Mouse (Mus musculus) forebrain, embryonic 12.5 days (tissue): ENCODE data around the gene Slc25a42. TPM values are rescaled to one million over a fixed set of nuclear protein-coding genes. Genes with fewer than 3 reads are reported as not detected.

Source experiments
- ATAC-seq: fragments of 200-750 bp; cut with Nextera tagmentation; 2 replicates; pipeline ENCODE4 v1.8.0; 2017; ENCODE audit warnings: moderate TSS enrichment; ENCODE audit not compliant: low FRiP score
- H3K27ac ChIP-seq: fragments of 300-500 bp; sonication (generic); 2 replicates; pipeline ENCODE4 v1.5.1; 2016; ENCODE audit warnings: mild to moderate bottlenecking
- H3K27me3 ChIP-seq: fragments of 300-500 bp; sonication (generic); 2 replicates; pipeline ENCODE4 v1.6.1; 2016; ENCODE audit warnings: mild to moderate bottlenecking
- H3K36me3 ChIP-seq: fragments of 300-500 bp; sonication (generic); replicated peaks from 2 replicates; pipeline ENCODE4 v1.6.1; 2016; ENCODE audit warnings: mild to moderate bottlenecking
- H3K4me1 ChIP-seq: fragments of 300-500 bp; sonication (generic); 2 replicates; pipeline ENCODE4 v1.6.1; 2016
- H3K4me2 ChIP-seq: fragments of 300-500 bp; sonication (generic); 2 replicates; pipeline ENCODE4 v1.6.1; 2016; ENCODE audit warnings: mild to moderate bottlenecking, moderate library complexity
- H3K4me3 ChIP-seq: fragments of 300-500 bp; sonication (generic); replicated peaks from 2 replicates; pipeline ENCODE4 v1.5.1; 2016; ENCODE audit warnings: mild to moderate bottlenecking
- H3K9ac ChIP-seq: fragments of 300-500 bp; sonication (generic); 2 replicates; pipeline ENCODE4 v1.6.1; 2016; ENCODE audit warnings: mild to moderate bottlenecking
- H3K9me3 ChIP-seq: fragments of 300-500 bp; sonication (generic); 2 replicates; pipeline ENCODE4 v1.6.1; 2016
- WGBS: fragments of 180-500 bp; shearing (Covaris S2); methylation state at CpG from one replicate; pipeline ENCODE4 v1.1.7; 2016; 5-methylcytosine and 5-hydroxymethylcytosine counted together
- polyA plus RNA-seq: library from polyadenylated mRNA; unstranded; fragments of >200 nt; fragmentation: Nextera tagmentation; extraction: Ambion mirVana; gene quantifications from 2 replicates; pipeline ENCODE4 v1.2.1, GENCODE M21; 2016

Slc25a42 gene
- polyA plus RNA-seq, 1 experiment from 2014 or later: 3.6 TPM

DNA sequence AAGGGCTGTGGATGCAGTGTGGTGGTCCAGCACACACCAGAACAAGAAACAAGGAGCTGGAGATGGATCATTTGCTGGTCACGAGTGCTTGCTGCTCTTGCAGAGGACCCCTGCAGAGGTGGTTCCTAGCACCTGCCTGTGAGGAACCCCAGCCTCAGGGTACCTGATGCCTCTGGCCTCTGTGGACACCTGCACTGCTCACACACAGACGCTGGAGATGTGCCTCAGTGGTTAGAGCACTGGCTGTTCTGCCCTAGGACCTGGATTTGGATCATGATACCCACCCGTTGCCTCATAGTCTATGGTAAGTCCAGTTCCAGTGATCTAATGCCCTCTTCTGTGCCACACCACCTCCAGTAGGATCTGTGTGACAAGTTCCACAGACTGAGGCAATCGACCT lies 75.5 kb downstream of the Slc25a42 start:
- H3K27ac ChIP-seq: no peak overlapping the region
- H3K4me3 ChIP-seq: no peak overlapping the region
- H3K4me2 ChIP-seq: no peak overlapping the region
- H3K9ac ChIP-seq: no peak overlapping the region
- ATAC-seq: no peak
- 89% methylated on average over 4 of the region's 4 CpGs for WGBS
- H3K36me3 ChIP-seq: peaks cover 38% of the 10 kb centered on the region
- no peaks in the 10 kb centered on the region for H3K27me3 ChIP-seq
- no peaks in the 10 kb centered on the region for H3K9me3 ChIP-seq
- H3K4me1 ChIP-seq: peaks cover 27% of the 10 kb centered on the region

DNA sequence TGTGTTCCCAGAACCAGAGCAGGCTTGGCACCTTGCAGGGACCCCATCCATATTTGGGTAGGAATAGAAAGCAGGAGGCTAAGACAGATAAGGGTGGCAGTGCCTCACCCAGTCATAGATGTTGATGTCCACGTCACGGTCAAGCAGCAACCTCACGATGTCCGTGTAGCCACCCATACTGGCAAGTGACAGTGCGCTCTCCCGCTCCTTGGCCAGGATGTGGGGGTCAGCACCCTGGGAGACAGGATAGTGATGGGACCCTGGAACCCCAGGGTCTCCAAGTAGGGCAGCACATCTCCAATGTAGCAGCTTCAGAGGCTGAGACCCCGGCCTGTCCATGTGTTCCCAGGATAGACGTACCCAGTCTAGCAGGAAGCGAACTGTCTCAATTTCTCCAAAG lies 77.2 kb downstream of the Slc25a42 start:
- no peaks in the 10 kb centered on the region for H3K9me3 ChIP-seq
- H3K27me3 ChIP-seq: no peaks in the 10 kb centered on the region
- no peak overlapping the region for H3K4me2 ChIP-seq
- 94% methylated on average over 9 of the region's 9 CpGs for WGBS
- H3K4me3 ChIP-seq: no peak overlapping the region
- ATAC-seq: no peak
- H3K9ac ChIP-seq: no peak overlapping the region
- H3K36me3 ChIP-seq: peaks cover 38% of the 10 kb centered on the region
- peaks cover 22% of the 10 kb centered on the region for H3K4me1 ChIP-seq
- no peak overlapping the region for H3K27ac ChIP-seq

Other genes with a start within 250 kb of the Slc25a42 start
- 47.5 and 48.7 TPM in 2 replicates for gene Gatad2a, start 215.9 kb downstream of the Slc25a42 start, polyA plus RNA-seq
- 67.6 and 70.1 TPM in 2 replicates for gene Mau2, start 169.6 kb downstream of the Slc25a42 start, polyA plus RNA-seq
- gene Sugp1, start 169.5 kb downstream of the Slc25a42 start, polyA plus RNA-seq: 53.8 and 55.7 TPM in 2 replicates
- 1.3 TPM in 2 replicates for gene Tm6sf2, start 139.4 kb downstream of the Slc25a42 start, polyA plus RNA-seq
- 0.06 and 0.19 TPM in 2 replicates for gene Hapln4, start 128.8 kb downstream of the Slc25a42 start, polyA plus RNA-seq
- 84.2 and 104 TPM in 2 replicates for gene Ncan, start 91.4 kb downstream of the Slc25a42 start, polyA plus RNA-seq
- 27.8 and 28.3 TPM in 2 replicates for gene Nr2c2ap, start 81.0 kb downstream of the Slc25a42 start, polyA plus RNA-seq
- 14.3 and 16.7 TPM in 2 replicates for gene Rfxank, start 73.2 kb downstream of the Slc25a42 start, polyA plus RNA-seq
- 35.0 and 36.1 TPM in 2 replicates for gene Borcs8, start 72.8 kb downstream of the Slc25a42 start, polyA plus RNA-seq
- gene Mef2b, start 72.6 kb downstream of the Slc25a42 start, polyA plus RNA-seq: 1.6 and 2.5 TPM in 2 replicates
- gene Tmem161a, start 39.9 kb downstream of the Slc25a42 start, polyA plus RNA-seq: 48.7 and 53.8 TPM in 2 replicates
- gene Sugp2, start 21.9 kb upstream of the Slc25a42 start, polyA plus RNA-seq: 82.9 and 92.5 TPM in 2 replicates
- 35.8 and 38.0 TPM in 2 replicates for gene Armc6, start 22.2 kb upstream of the Slc25a42 start, polyA plus RNA-seq
- 90.7 and 94.5 TPM in 2 replicates for gene Homer3, start 70.5 kb upstream of the Slc25a42 start, polyA plus RNA-seq
- 54.0 and 54.2 TPM in 2 replicates for gene Ddx49, start 90.2 kb upstream of the Slc25a42 start, polyA plus RNA-seq
- 217 and 229 TPM in 2 replicates for gene Cope, start 90.2 kb upstream of the Slc25a42 start, polyA plus RNA-seq
- gene Cers1, start 103.5 kb upstream of the Slc25a42 start, polyA plus RNA-seq: 14.9 and 16.2 TPM in 2 replicates
- gene Gdf1, start 117.5 kb upstream of the Slc25a42 start, polyA plus RNA-seq: 1.8 and 4.2 TPM in 2 replicates
- gene Upf1, start 141.0 kb upstream of the Slc25a42 start, polyA plus RNA-seq: 26.9 and 29.5 TPM in 2 replicates
- gene Comp, start 161.3 kb upstream of the Slc25a42 start, polyA plus RNA-seq: 0.08 and 0.34 TPM in 2 replicates
- gene Crtc1, start 227.3 kb upstream of the Slc25a42 start, polyA plus RNA-seq: 18.3 and 22.0 TPM in 2 replicates